Mouse (Mus musculus): ENCODE measurements around the gene Cd109. TPM values are rescaled to one million over a fixed set of nuclear protein-coding genes. Genes with fewer than 3 reads are reported as not detected.

Cd109 gene
- polyA plus RNA-seq (2015; fragmentation: Nextera tagmentation; extraction: Ambion mirVana): 2.6 and 2.8 TPM in 2 replicates

GRCm38 (mm10) chr9:78615401-78616021 is at the start of gene Cd109:
TSS of gene Cd109 (plus strand) at chr9:78615546.
- ATAC-seq (ENCODE audit: extremely low read depth, insufficient number of reproducible peaks, low FRiP score, low TSS enrichment): no peak
- Histone ChIP-seq H3K27me3 (replicated peaks) (peaks cover 30% of the 10 kb centered on the region), H3K9ac (peak within 1 kb of the TSS; percentile 83), H3K9me3 (no peaks in the 10 kb centered on the region), H3K4me2 (peak within 1 kb of the TSS; percentile 94), H3K4me3 (peak within 1 kb of the TSS; percentile 76), H3K36me3 (no peaks in the 10 kb centered on the region), H3K27ac (replicated peaks) (no peak within 1 kb of the TSS), H3K4me1 (peaks cover 16% of the 10 kb centered on the region)
- WGBS: under 1% methylated on average over 43 of the region's 43 CpGs

DNA sequence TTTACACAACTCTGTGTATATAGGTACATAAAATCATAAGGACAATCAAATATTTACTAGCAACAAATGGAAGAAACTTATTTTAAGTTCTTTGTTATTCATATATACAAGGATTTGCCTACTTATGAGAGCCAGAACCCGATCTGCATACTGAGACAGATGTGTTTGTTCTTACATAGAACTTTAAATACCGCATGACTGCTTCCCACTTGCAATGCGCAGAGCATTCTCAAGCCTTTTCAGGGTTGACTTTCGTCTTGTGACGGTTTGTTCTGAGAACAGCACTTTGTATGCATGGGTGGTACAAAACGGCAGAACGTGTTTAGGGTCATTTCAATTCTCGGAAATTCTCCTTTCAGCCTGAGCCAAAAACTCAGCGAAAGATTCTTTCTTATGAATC is 45.4 kb upstream of the Cd109 start:
- H3K36me3 ChIP-seq: peaks cover 22% of the 10 kb centered on the region
- H3K9ac ChIP-seq: no peak overlapping the region
- H3K9me3 ChIP-seq: no peaks in the 10 kb centered on the region
- no peak for ATAC-seq (ENCODE audit: extremely low read depth, insufficient number of reproducible peaks, low FRiP score, low TSS enrichment)
- H3K4me1 ChIP-seq: no peaks in the 10 kb centered on the region
- H3K27ac ChIP-seq (replicated peaks): no peak overlapping the region
- H3K27me3 ChIP-seq (replicated peaks): no peaks in the 10 kb centered on the region
- H3K4me3 ChIP-seq: no peak overlapping the region
- no peak overlapping the region for H3K4me2 ChIP-seq
- WGBS: 93% methylated on average over 9 of the region's 9 CpGs

- 0 out of 2 replicates have a peak, but pooled peaks cover 3% of the 10 kb centered on the region for H3K4me1 ChIP-seq
- 86% methylated on average over 5 of the region's 5 CpGs for WGBS
- H3K4me2 ChIP-seq: no peak overlapping the region
- H3K27me3 ChIP-seq (replicated peaks): no peaks in the 10 kb centered on the region
- H3K27ac ChIP-seq (replicated peaks): no peak overlapping the region
- no peak for ATAC-seq (ENCODE audit: extremely low read depth, insufficient number of reproducible peaks, low FRiP score, low TSS enrichment)
- no peaks in the 10 kb centered on the region for H3K9me3 ChIP-seq
- no peak overlapping the region for H3K4me3 ChIP-seq
- H3K9ac ChIP-seq: no peak overlapping the region
- peaks cover 38% of the 10 kb centered on the region for H3K36me3 ChIP-seq
These were observed 38.9 kb upstream of the Cd109 start for GRCm38 (mm10) chr9:78576466-78576865.

DNA sequence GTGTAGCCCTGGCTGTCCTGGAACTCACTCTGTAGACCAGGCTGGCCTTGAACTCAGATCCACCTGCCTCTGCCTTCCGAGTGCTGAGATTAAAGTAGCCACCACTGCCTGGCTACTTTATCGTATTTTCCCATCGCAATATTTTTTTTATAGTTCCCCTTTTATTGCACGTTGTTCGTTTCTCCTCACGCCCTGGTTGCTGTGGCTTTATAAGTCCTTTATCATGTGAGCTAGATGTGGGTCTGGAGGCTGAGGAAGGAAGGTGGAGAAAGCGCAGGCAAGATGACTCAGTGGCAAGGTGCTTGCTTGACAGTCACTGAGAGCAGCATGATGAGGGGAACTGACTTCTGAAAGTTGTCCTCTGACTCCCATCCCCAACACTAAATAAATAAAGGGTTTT is 36.5 kb upstream of the Cd109 start:
- H3K36me3 ChIP-seq: peaks cover 30% of the 10 kb centered on the region
- ATAC-seq (ENCODE audit: extremely low read depth, insufficient number of reproducible peaks, low FRiP score, low TSS enrichment): no peak
- no peaks in the 10 kb centered on the region for H3K27me3 ChIP-seq (replicated peaks)
- H3K4me2 ChIP-seq: no peak overlapping the region
- no peaks in the 10 kb centered on the region for H3K9me3 ChIP-seq
- 0 out of 2 replicates have a peak, but pooled peaks cover 3% of the 10 kb centered on the region for H3K4me1 ChIP-seq
- H3K4me3 ChIP-seq: no peak overlapping the region
- 86% methylated on average over 7 of the region's 7 CpGs for WGBS
- no peak overlapping the region for H3K9ac ChIP-seq
- H3K27ac ChIP-seq (replicated peaks): no peak overlapping the region

DNA sequence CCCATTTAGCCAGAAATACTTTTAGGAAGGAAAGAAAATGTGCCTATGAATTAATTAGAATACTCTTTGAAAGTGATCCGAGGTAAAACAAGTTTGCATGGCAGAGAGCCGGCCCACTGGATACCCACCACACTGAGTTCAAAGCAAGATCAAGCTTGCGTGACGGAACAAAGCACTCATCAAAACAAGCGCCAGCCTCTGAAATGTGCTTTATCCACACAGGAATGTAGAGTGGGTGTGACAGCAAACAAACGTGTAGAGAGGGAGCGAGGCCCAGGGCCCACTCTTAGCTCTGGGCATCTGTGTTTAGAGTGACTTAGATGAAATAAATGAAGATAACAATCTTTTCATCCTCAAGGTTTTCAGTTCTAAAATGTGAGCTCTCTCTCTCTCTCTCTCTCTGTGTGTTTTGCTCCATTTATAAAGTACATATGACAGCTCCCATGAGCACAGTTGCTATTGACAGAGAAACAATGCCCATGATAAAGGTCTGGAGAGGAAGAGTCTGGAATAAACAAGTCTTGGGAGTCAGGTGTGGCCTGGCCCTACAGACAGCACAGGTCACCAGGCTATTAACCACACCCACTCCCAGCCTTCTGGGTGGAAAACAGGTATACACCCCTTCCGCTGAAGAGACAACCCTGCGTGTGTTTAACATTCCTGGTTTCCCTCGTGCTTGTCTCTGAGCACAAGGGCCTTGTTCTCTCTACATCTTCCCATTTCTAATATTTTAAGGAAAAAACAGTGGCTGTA is 35.5 kb upstream of the Cd109 start:
- WGBS: 58% methylated on average over 10 of the region's 10 CpGs

GRCm38 (mm10) chr9:78587218-78587883 is 28.0 kb upstream of the Cd109 start:
- ATAC-seq (ENCODE audit: extremely low read depth, insufficient number of reproducible peaks, low FRiP score, low TSS enrichment): peak; percentile 28; the same call in 1 of the 2 replicates
- H3K4me3 ChIP-seq: peak overlapping the region; percentile 68
- peaks cover 9% of the 10 kb centered on the region for H3K4me1 ChIP-seq

More for the DNA sequence above, 35.5 kb upstream of the Cd109 start:
- Histone ChIP-seq H3K36me3 (peaks cover 32% of the 10 kb centered on the region), H3K9me3 (no peaks in the 10 kb centered on the region), H3K9ac (no peak overlapping the region), H3K4me1 (0 out of 2 replicates have a peak, but pooled peaks cover 3% of the 10 kb centered on the region), H3K4me2 (no peak overlapping the region), H3K4me3 (no peak overlapping the region), H3K27ac (replicated peaks) (no peak overlapping the region), H3K27me3 (replicated peaks) (no peaks in the 10 kb centered on the region)
- no peak for ATAC-seq (ENCODE audit: extremely low read depth, insufficient number of reproducible peaks, low FRiP score, low TSS enrichment)

GRCm38 (mm10) chr9:78587914-78588313 is 27.4 kb upstream of the Cd109 start, which contains the start of gene Slc17a5:
TSS of gene Slc17a5 (minus strand) at chr9:78588041.
- H3K9me3 ChIP-seq: no peaks in the 10 kb centered on the region
- under 1% methylated on average over 27 of the region's 27 CpGs for WGBS
- H3K4me2 ChIP-seq: peak within 1 kb of the TSS; percentile 74
- peaks cover 9% of the 10 kb centered on the region; the same call in 1 of the 2 replicates for H3K36me3 ChIP-seq
- peak within 1 kb of the TSS; percentile 51; the same call in 1 of the 2 replicates for H3K27ac ChIP-seq (replicated peaks)
- H3K27me3 ChIP-seq (replicated peaks): no peaks in the 10 kb centered on the region
- ATAC-seq (ENCODE audit: extremely low read depth, insufficient number of reproducible peaks, low FRiP score, low TSS enrichment): peak; percentile 99
- peak within 1 kb of the TSS; percentile 87 for H3K9ac ChIP-seq
- H3K4me1 ChIP-seq: peaks cover 9% of the 10 kb centered on the region
- peak within 1 kb of the TSS; percentile 68 for H3K4me3 ChIP-seq

More at GRCm38 (mm10) chr9:78587218-78587883, 28.0 kb upstream of the Cd109 start:
- Histone ChIP-seq H3K36me3 (peaks cover 9% of the 10 kb centered on the region; the same call in 1 of the 2 replicates), H3K4me2 (peak overlapping the region; percentile 74), H3K27ac (replicated peaks) (peak overlapping the region; percentile 51; the same call in 1 of the 2 replicates), H3K9ac (peak overlapping the region; percentile 87), H3K27me3 (replicated peaks) (no peaks in the 10 kb centered on the region), H3K9me3 (no peaks in the 10 kb centered on the region)
- WGBS: under 1% methylated on average over 31 of the region's 31 CpGs

- Histone ChIP-seq H3K4me1 (peaks cover 9% of the 10 kb centered on the region), H3K9ac (peak overlapping the region; percentile 87), H3K36me3 (0 out of 2 replicates have a peak, but pooled peaks cover 9% of the 10 kb centered on the region), H3K4me3 (peak overlapping the region; percentile 68), H3K27me3 (replicated peaks) (no peaks in the 10 kb centered on the region), H3K9me3 (no peaks in the 10 kb centered on the region), H3K27ac (replicated peaks) (peak overlapping the region; percentile 33; the same call in 1 of the 2 replicates), H3K4me2 (peak overlapping the region; percentile 74)
- 67% methylated on average over 10 of the region's 10 CpGs for WGBS
- ATAC-seq (ENCODE audit: extremely low read depth, insufficient number of reproducible peaks, low FRiP score, low TSS enrichment): no peak
These were observed 26.8 kb upstream of the Cd109 start for GRCm38 (mm10) chr9:78588411-78589033.

DNA sequence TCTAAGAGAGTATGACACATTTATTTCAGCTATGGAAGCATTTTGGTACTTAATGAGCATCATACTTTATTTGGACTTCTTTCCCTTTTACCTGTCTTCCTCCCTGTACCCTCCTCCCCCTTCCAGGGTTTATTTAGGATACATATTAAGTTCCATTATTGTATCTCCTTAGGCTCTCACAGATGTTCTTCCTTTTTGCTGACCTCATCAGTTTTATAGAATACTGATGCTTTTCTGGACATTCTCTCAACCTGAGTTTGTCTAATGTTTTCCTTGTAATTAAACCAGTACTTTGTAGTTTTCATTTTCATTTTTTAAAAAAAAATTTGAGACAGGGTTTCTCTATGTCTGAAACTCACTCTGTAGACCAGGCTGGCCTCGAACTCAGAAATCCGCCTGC is 24.9 kb upstream of the Cd109 start:
- 87% methylated on average over 2 of the region's 2 CpGs for WGBS
- Histone ChIP-seq H3K27me3 (replicated peaks) (no peaks in the 10 kb centered on the region), H3K9me3 (no peaks in the 10 kb centered on the region), H3K4me1 (peaks cover 9% of the 10 kb centered on the region), H3K36me3 (no peaks in the 10 kb centered on the region), H3K9ac (no peak overlapping the region), H3K4me2 (no peak overlapping the region), H3K27ac (replicated peaks) (no peak overlapping the region), H3K4me3 (no peak overlapping the region)
- no peak for ATAC-seq (ENCODE audit: extremely low read depth, insufficient number of reproducible peaks, low FRiP score, low TSS enrichment)

GRCm38 (mm10) chr9:78595257-78595656 is 20.1 kb upstream of the Cd109 start:
- Histone ChIP-seq H3K27me3 (replicated peaks) (no peaks in the 10 kb centered on the region; the same call in 1 of the 2 replicates), H3K9ac (no peak overlapping the region), H3K36me3 (no peaks in the 10 kb centered on the region), H3K4me1 (no peaks in the 10 kb centered on the region), H3K9me3 (no peaks in the 10 kb centered on the region), H3K27ac (replicated peaks) (no peak overlapping the region), H3K4me3 (no peak overlapping the region), H3K4me2 (no peak overlapping the region)
- ATAC-seq (ENCODE audit: extremely low read depth, insufficient number of reproducible peaks, low FRiP score, low TSS enrichment): no peak
- 73% methylated on average over 3 of the region's 3 CpGs for WGBS

Measured in heart, embryonic 13.5 days (tissue).